Mouse (Mus musculus) ES-E14 (cell line): ENCODE measurements around the gene Mib2.

Experiments used
- CHD2 ChIP-seq: IDR thresholded peaks from 2 replicates; pipeline ENCODE4 v1.6.1; 2014; ENCODE audit warnings: mild to moderate bottlenecking, low read depth, low read length, inconsistent platforms
- HCFC1 ChIP-seq: IDR thresholded peaks from 2 replicates; pipeline ENCODE4 v1.6.1; 2012; ENCODE audit warnings: low read length, inconsistent platforms, borderline replicate concordance; ENCODE audit not compliant: insufficient read depth
- MAFK ChIP-seq: IDR thresholded peaks from 2 replicates; pipeline ENCODE4 v1.6.1; 2014; ENCODE audit warnings: mild to moderate bottlenecking, low read depth, low read length, inconsistent platforms; ENCODE audit not compliant: insufficient read depth
- ZC3H11A ChIP-seq: IDR thresholded peaks from 2 replicates; pipeline ENCODE4 v1.6.1; 2012; ENCODE audit warnings: low read depth, mild to moderate bottlenecking, inconsistent platforms, low read length, borderline replicate concordance

GRCm38 (mm10) chr4:155606825-155607224 lies 62.2 kb downstream of the Mib2 start:
- TF ChIP-seq HCFC1 (no peak), CHD2 (no peak), ZC3H11A (no peak), MAFK (no peak)
